Mouse (Mus musculus) stomach, postnatal 0 days (tissue): ENCODE measurements around the gene Usp36.

Experiments
- CTCF ChIP-seq: IDR thresholded peaks from 2 replicates; pipeline ENCODE4 v1.5.1; 2016; ENCODE audit warnings: antibody characterized with exemption, low read depth, mild to moderate bottlenecking, moderate library complexity
- EP300 ChIP-seq: optimal IDR thresholded peaks from 2 replicates; pipeline ENCODE3; 2016; ENCODE audit warnings: antibody characterized with exemption

GRCm38 (mm10) chr11:118239281-118240198 lies 50.5 kb downstream of the Usp36 start:
- no peak for TF ChIP-seq CTCF
- TF ChIP-seq EP300, result no peak
